Mouse (Mus musculus) CD4-positive helper T cell, adult 2 months (primary cell): ENCODE measurements around the gene Fam83d.

Source experiments
- DNase-seq: peaks from one replicate; pipeline ENCODE4 v3.0.0-alpha.2; 2012; ENCODE audit warnings: low read depth, missing footprints, low spot score

The Fam83d gene

GRCm38 (mm10) chr2:158745049-158745482, 22.8 kb upstream of the Fam83d start:
- peak; percentile 77 for DNase-seq

GRCm38 (mm10) chr2:158746164-158746563, 21.7 kb upstream of the Fam83d start:
- DNase-seq, result no peak

- DNase-seq, result no peak
Measured at GRCm38 (mm10) chr2:158749366-158749765, 18.5 kb upstream of the Fam83d start.

GRCm38 (mm10) chr2:158760231-158760630, 7.7 kb upstream of the Fam83d start:
- no peak for DNase-seq

- no peak for DNase-seq
Measured at GRCm38 (mm10) chr2:158762339-158762738, 5.6 kb upstream of the Fam83d start.

- peak; percentile 72 for DNase-seq
Measured at GRCm38 (mm10) chr2:158768350-158768749, 457 bp downstream of the Fam83d start.

- no peak for DNase-seq
Measured at GRCm38 (mm10) chr2:158768771-158769170, 878 bp downstream of the Fam83d start.

- no peak for DNase-seq
Measured at GRCm38 (mm10) chr2:158770126-158770757, 2.3 kb downstream of the Fam83d start.

- peak; percentile 51 for DNase-seq
Measured at GRCm38 (mm10) chr2:158771066-158771763, 3.3 kb downstream of the Fam83d start.

GRCm38 (mm10) chr2:158772808-158773207, 4.9 kb downstream of the Fam83d start:
- DNase-seq, result no peak

- DNase-seq, result no peak
Measured at GRCm38 (mm10) chr2:158774886-158775285, 7.0 kb downstream of the Fam83d start.

- no peak for DNase-seq
Measured at GRCm38 (mm10) chr2:158776716-158777115, 8.8 kb downstream of the Fam83d start.

GRCm38 (mm10) chr2:158777490-158777889, 9.6 kb downstream of the Fam83d start:
- peak; percentile 22 for DNase-seq

GRCm38 (mm10) chr2:158778349-158778748, 10.5 kb downstream of the Fam83d start:
- no peak for DNase-seq

GRCm38 (mm10) chr2:158781126-158781525, 13.2 kb downstream of the Fam83d start:
- no peak for DNase-seq

GRCm38 (mm10) chr2:158786927-158787795, 19.3 kb downstream of the Fam83d start:
- DNase-seq, result no peak

GRCm38 (mm10) chr2:158794494-158795004, 26.7 kb downstream of the Fam83d start, which contains the start of gene Dhx35:
Gene Dhx35 (plus strand): TSS chr2:158794807.
- DNase-seq, result peak; percentile 97

GRCm38 (mm10) chr2:158795043-158795442, 27.1 kb downstream of the Fam83d start:
- DNase-seq, result no peak

GRCm38 (mm10) chr2:158795875-158796274, 28.0 kb downstream of the Fam83d start:
- DNase-seq, result no peak

- no peak for DNase-seq
Measured at GRCm38 (mm10) chr2:158799328-158799727, 31.4 kb downstream of the Fam83d start.

- no peak for DNase-seq
Measured at GRCm38 (mm10) chr2:158800788-158801187, 32.9 kb downstream of the Fam83d start.

GRCm38 (mm10) chr2:158803575-158803974, 35.7 kb downstream of the Fam83d start:
- no peak for DNase-seq
